Mouse (Mus musculus): Measurements from ENCODE around the gene Cxcr1. TPM values are rescaled to one million over a fixed set of nuclear protein-coding genes. Genes with fewer than 3 reads are reported as not detected.
"Not testable (repeated sequence)": the region's sequence is repeated elsewhere in the genome, so short reads cannot be mapped to it uniquely, and the experiment has no call there.

The Cxcr1 gene
- total RNA-seq, 2 experiments from 2014 or later = not detected

DNA sequence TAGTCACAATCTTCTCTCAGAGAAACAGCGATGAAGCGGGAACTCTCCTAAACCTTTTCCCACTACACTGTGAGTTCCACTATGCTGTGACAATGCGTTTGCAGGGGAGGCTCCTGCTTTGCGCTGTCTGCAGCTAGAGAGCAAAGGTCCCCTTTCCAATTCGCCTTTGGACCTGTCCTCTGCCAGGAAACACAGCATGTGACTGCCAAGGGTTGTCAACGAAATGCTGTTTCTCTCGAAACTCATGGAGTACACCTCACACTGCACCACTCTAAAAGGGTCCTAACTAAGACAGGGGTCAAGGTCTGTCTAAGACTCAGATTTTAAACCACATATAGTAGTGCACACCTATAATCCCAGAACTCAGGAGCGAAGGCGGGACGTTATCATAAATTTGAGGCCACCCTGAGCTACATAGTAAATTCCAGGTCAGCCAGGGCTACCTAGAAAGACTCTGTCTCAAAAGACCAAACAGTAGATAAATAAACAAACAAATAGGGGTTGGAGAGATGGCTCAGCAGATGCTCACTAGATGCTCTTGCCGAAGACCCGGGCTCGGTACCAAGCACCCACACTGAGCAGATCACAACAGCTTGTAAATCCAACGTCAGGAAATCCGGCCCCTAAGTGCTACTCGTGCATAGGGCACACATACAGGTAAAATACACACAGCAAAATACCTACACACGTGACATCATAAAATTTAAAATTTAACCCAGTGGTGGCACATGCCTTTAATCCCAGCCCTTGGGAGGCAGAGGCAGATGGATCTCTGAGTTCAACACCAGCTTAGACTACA lies 2.4 kb upstream of the Cxcr1 start:
- no peak for DNase-seq (ENCODE audit: low spot score in 2 of 2)

- DNase-seq (ENCODE audit: low spot score in 2 of 2) = no peak
Observed at GRCm38 (mm10) chr1:74195961-74196360, 1.5 kb upstream of the Cxcr1 start.

DNA sequence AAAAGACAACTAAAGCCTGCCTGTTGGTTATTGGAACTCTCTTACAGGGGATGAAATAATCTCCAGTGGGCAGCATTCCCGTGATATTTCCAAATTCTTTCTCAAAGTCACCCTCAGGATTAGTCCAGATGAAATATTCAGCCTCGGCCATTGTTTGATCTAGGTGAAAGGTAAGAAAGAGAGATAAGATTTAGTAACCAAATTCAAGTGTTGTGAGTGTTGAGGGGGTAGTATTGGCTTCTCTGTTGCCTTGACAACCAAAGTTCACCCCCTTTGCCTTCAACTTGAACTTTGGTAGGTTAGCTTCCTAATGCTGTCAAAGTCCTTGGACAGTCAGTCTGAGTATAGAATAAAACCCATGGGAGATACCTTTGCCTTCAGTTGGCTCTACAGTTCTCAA lies 1.7 kb downstream of the Cxcr1 start:
- no peak for DNase-seq (ENCODE audit: low spot score in 2 of 2)

GRCm38 (mm10) chr1:74190471-74190870 lies 4.0 kb downstream of the Cxcr1 start:
- DNase-seq (ENCODE audit: low spot score in 2 of 2) = no peak

- DNase-seq (ENCODE audit: low spot score in 2 of 2) = no peak
Observed at GRCm38 (mm10) chr1:74183006-74183405, 11.4 kb downstream of the Cxcr1 start.

DNA sequence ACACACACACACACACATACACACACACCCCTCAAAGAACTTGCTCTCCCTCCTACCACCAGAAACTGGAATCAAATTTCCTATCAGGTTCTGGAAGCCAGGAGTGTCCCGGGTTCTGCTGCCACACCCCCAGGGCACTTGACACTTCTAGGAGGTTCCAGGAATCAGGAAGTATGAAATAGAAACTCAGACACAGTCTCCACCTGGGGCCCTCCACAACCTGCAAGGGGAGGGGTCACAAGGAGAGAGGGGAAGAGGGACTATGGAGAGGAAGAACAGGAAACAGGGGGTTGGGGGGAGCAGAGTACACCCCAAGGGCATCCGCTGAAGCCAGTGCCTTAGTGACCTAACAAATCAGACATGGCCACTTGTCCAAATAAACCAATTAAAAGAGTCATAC lies 13.0 kb downstream of the Cxcr1 start:
- no peak for DNase-seq (ENCODE audit: low spot score in 2 of 2)

GRCm38 (mm10) chr1:74179624-74180408 lies 14.6 kb downstream of the Cxcr1 start:
- no peak for DNase-seq (ENCODE audit: low spot score in 2 of 2)

- DNase-seq (ENCODE audit: low spot score in 2 of 2) = no peak
Observed at GRCm38 (mm10) chr1:74178618-74179017, 15.8 kb downstream of the Cxcr1 start.

- no peak for DNase-seq (ENCODE audit: low spot score in 2 of 2)
Observed at GRCm38 (mm10) chr1:74175731-74176130, 18.7 kb downstream of the Cxcr1 start.

- no peak for DNase-seq (ENCODE audit: low spot score in 2 of 2)
Observed at GRCm38 (mm10) chr1:74172722-74173121, 21.7 kb downstream of the Cxcr1 start.

DNA sequence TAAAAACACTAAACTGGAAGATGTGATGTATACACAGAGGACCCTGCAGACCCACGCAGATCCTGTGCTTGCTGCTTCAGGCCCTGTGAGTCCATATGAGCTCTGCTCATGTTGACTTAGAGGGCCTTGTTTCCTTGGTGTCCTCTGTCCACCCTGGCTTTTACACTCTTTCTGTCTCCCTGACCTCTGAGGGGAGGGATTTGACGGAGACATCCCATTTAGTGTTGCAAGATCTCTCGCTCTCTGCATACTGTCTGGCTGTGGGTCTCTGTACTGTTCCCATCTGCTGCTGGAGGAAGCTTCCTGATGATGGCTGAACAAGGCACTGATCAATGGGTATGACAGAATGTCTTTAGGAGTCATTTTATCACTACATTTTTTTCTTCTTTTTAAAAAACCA lies 24.7 kb downstream of the Cxcr1 start:
- no peak for DNase-seq (ENCODE audit: low spot score in 2 of 2)

- DNase-seq (ENCODE audit: low spot score in 2 of 2) = no peak
Observed at GRCm38 (mm10) chr1:74167136-74167535, 27.3 kb downstream of the Cxcr1 start.

DNA sequence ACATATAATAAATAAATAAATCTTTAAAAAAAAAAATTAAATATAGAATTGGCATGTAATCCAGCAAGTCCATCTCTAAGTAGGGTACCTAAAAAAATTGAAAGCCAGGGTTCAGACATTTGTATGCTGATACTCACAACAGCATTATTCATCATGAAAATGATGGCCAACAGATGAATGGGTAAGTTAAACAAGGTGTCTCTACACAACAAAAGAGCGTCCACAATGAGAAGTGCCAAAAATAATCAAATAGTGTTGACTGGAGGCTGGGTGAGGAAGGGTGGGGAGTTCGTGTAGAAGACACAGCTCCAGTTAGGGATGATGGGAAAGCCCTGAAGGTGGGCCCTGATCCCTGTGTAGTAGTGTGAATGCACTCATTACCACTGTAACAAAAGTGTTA lies 34.4 kb downstream of the Cxcr1 start:
- DNase-seq (ENCODE audit: low spot score in 2 of 2) = no peak

GRCm38 (mm10) chr1:74159613-74160012 lies 34.8 kb downstream of the Cxcr1 start:
- not testable (repeated sequence) for DNase-seq (ENCODE audit: low spot score in 2 of 2)

DNA sequence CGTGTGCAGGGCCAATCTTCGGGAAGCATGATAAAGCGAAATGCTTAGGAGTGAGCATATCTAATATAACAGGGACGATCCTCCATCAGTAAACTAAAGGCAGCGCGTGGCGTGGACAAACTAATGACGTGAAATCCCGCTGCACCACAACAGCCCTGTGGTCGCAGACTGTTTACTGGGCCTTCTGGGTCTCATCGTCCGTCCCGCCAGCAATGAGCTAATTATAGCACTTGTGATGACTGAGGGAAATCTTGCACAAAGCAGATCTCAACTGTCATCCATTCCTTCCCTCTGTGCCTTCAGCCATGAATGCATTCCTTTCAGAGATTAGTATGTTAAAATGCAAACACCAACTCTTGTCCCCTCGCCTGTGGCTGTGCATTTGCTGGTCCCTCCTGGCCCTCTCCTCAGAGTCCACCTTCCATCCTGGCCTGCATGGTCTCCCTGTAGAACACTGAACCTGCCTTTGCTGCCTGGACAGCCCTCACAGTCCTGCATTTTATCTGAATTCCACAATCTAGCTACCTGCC lies 38.0 kb downstream of the Cxcr1 start:
- no peak for DNase-seq (ENCODE audit: low spot score in 2 of 2)

GRCm38 (mm10) chr1:74155435-74156012 lies 38.9 kb downstream of the Cxcr1 start:
- no peak for DNase-seq (ENCODE audit: low spot score in 2 of 2)

GRCm38 (mm10) chr1:74153461-74154184 lies 40.8 kb downstream of the Cxcr1 start, which contains the start of gene Cxcr2:
Cxcr2 (plus strand) TSS chr1:74153989.
- DNase-seq (ENCODE audit: low spot score in 2 of 2) = no peak

GRCm38 (mm10) chr1:74151091-74151490 lies 43.3 kb downstream of the Cxcr1 start:
- DNase-seq (ENCODE audit: low spot score in 2 of 2) = no peak

DNA sequence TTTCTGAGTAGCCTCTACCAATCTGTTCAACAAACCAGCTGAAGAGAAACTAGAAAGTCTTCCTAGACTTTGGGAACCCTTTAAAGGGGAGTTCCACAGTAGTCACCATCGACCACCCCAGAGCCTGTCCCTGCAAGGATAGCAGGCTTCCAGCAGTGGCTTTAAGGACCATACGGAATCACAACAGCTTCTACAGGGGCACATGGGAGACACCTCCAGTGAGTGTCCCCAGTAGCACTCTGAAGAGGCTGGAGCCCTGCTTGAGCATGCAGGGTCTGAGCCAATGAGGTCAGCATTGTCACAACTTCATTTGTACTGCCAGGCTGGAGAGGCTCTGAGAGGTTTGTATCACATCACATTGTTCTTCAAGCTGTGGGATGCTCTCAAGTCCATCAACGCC lies 44.3 kb downstream of the Cxcr1 start:
- DNase-seq (ENCODE audit: low spot score in 2 of 2) = no peak

GRCm38 (mm10) chr1:74149106-74149885 lies 45.1 kb downstream of the Cxcr1 start:
- no peak for DNase-seq (ENCODE audit: low spot score in 2 of 2)

All from adrenal gland, postnatal 4 days (tissue).